Mouse (Mus musculus) cerebellum, adult 2 months (tissue): Measurements from ENCODE around the gene Serpinb7.

Experiments
- CTCF ChIP-seq: fragments of 200-500 bp; IDR thresholded peaks from 2 replicates; pipeline ENCODE4 v1.5.1; 2011; ENCODE audit warnings: low read depth, mild to moderate bottlenecking, control low read depth, low read length, moderate library complexity, borderline replicate concordance; ENCODE audit not compliant: insufficient read depth
- POLR2A ChIP-seq: fragments of 200-500 bp; IDR thresholded peaks from 2 replicates; pipeline ENCODE4 v1.6.1; 2011; ENCODE audit warnings: low read length, control low read depth, borderline replicate concordance; ENCODE audit not compliant: insufficient read depth

DNA sequence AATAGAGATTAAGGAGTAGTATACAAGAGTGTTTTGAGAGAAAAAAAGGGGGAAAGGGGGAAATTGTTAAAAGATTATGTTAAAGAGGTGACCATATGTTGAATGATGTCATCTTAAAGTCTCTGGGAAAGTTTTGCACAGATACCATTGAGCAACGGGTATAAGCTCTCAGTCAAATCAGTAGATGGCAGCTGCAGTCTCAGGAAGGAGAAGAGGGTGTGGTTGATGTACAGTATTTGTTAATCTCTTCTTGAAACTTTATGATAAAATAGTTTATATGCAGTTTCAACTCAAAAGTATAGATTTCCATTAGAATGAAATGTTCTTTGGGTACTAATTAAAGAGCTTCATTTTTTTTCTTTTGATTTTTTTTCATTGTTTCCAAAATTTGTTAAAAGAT lies 2.0 kb upstream of the Serpinb7 start:
- TF ChIP-seq CTCF (no peak), POLR2A (no peak)
